Mouse (Mus musculus): Measurements from ENCODE around the gene Pde10a. TPM values are rescaled to one million over a fixed set of nuclear protein-coding genes. Genes with fewer than 3 reads are reported as not detected.

Pde10a gene
- polyA plus RNA-seq, 1 experiment, result 26.2 TPM

DNA sequence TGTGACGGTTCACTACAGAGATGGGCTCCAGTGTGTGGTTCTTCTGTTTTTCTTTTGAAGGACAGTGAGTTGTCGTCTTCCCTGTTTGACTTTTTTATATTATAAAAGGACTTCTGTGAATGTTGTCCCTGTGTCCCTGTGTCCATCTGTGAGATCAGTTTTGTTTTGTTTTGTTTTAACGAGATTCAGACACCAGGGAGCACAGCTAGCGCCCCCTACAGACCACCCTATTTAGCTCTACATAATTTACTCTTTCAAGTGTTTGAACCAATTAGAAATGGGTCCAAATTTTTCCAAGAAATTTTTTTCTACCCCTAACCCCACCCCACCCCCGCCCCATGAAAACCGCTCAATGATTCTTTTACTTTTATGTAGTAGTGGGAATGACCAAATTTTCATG, 205.9 kb downstream of the Pde10a start:
- Histone ChIP-seq H3K27me3 (ENCODE audit: control insufficient read depth, insufficient read depth, low read length) (no peaks in the 10 kb centered on the region), H3K27ac (ENCODE audit: control insufficient read depth, insufficient read depth, low read depth, low read length) (no peak overlapping the region), H3K4me3 (ENCODE audit: control insufficient read depth, low read depth, low read length) (no peak overlapping the region), H3K36me3 (ENCODE audit: control insufficient read depth, insufficient read depth, low read length) (no peaks in the 10 kb centered on the region), H3K4me1 (ENCODE audit: control insufficient read depth, insufficient read depth, low read length) (no peaks in the 10 kb centered on the region; the same call in 1 of the 2 replicates)
- no peak for TF ChIP-seq CTCF (IDR thresholded peaks at IDR 0.05; ENCODE audit: control insufficient read depth, insufficient read depth, insufficient replicate concordance, low read depth, low read length)
- no peak for TF ChIP-seq POLR2A (IDR thresholded peaks at IDR 0.05; ENCODE audit: control insufficient read depth, low read depth, low read length)

- TF ChIP-seq CTCF (IDR thresholded peaks at IDR 0.05; ENCODE audit: control insufficient read depth, insufficient read depth, insufficient replicate concordance, low read depth, low read length) (no peak), POLR2A (IDR thresholded peaks at IDR 0.05; ENCODE audit: control insufficient read depth, low read depth, low read length) (no peak)
- Histone ChIP-seq H3K36me3 (ENCODE audit: control insufficient read depth, insufficient read depth, low read length) (no peaks in the 10 kb centered on the region), H3K27me3 (ENCODE audit: control insufficient read depth, insufficient read depth, low read length) (no peaks in the 10 kb centered on the region), H3K4me1 (ENCODE audit: control insufficient read depth, insufficient read depth, low read length) (no peaks in the 10 kb centered on the region), H3K27ac (ENCODE audit: control insufficient read depth, insufficient read depth, low read depth, low read length) (no peak overlapping the region), H3K4me3 (ENCODE audit: control insufficient read depth, low read depth, low read length) (no peak overlapping the region)
Observed at GRCm38 (mm10) chr17:8736259-8736658, 211.1 kb downstream of the Pde10a start.

GRCm38 (mm10) chr17:8742772-8743171, 217.6 kb downstream of the Pde10a start:
- TF ChIP-seq CTCF (IDR thresholded peaks at IDR 0.05; ENCODE audit: control insufficient read depth, insufficient read depth, insufficient replicate concordance, low read depth, low read length) (no peak), POLR2A (IDR thresholded peaks at IDR 0.05; ENCODE audit: control insufficient read depth, low read depth, low read length) (no peak)
- H3K27me3 ChIP-seq (ENCODE audit: control insufficient read depth, insufficient read depth, low read length), result no peaks in the 10 kb centered on the region
- no peak overlapping the region for H3K4me3 ChIP-seq (ENCODE audit: control insufficient read depth, low read depth, low read length)
- H3K4me1 ChIP-seq (ENCODE audit: control insufficient read depth, insufficient read depth, low read length), result no peaks in the 10 kb centered on the region
- H3K27ac ChIP-seq (ENCODE audit: control insufficient read depth, insufficient read depth, low read depth, low read length), result no peak overlapping the region
- H3K36me3 ChIP-seq (ENCODE audit: control insufficient read depth, insufficient read depth, low read length), result no peaks in the 10 kb centered on the region

GRCm38 (mm10) chr17:8745334-8745733, 220.2 kb downstream of the Pde10a start:
- no peaks in the 10 kb centered on the region for H3K4me1 ChIP-seq (ENCODE audit: control insufficient read depth, insufficient read depth, low read length)
- H3K27me3 ChIP-seq (ENCODE audit: control insufficient read depth, insufficient read depth, low read length), result no peaks in the 10 kb centered on the region
- no peak overlapping the region for H3K4me3 ChIP-seq (ENCODE audit: control insufficient read depth, low read depth, low read length)
- no peaks in the 10 kb centered on the region for H3K36me3 ChIP-seq (ENCODE audit: control insufficient read depth, insufficient read depth, low read length)
- TF ChIP-seq CTCF (IDR thresholded peaks at IDR 0.05; ENCODE audit: control insufficient read depth, insufficient read depth, insufficient replicate concordance, low read depth, low read length) (no peak), POLR2A (IDR thresholded peaks at IDR 0.05; ENCODE audit: control insufficient read depth, low read depth, low read length) (no peak)
- H3K27ac ChIP-seq (ENCODE audit: control insufficient read depth, insufficient read depth, low read depth, low read length), result no peak overlapping the region

DNA sequence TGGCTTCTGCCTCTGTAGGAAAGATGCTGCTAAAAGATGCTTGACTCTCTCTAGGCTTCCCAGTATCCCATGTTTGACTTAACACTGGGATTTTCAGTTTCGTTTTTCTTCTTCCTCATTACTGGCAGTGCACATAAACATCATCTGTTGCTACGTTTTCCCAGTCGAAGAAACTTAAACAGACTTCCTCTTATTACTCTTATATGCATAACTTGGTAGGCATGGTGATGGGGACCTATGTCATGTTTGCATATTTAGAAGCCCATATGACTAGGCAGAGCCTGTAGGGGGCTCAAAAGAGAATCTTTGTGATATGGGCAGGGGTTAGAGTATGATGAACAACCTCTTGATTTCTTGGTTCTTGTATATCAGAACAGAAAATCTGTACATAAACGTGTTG, 224.3 kb downstream of the Pde10a start:
- no peaks in the 10 kb centered on the region for H3K4me1 ChIP-seq (ENCODE audit: control insufficient read depth, insufficient read depth, low read length)
- no peaks in the 10 kb centered on the region for H3K27me3 ChIP-seq (ENCODE audit: control insufficient read depth, insufficient read depth, low read length)
- no peak for TF ChIP-seq CTCF (IDR thresholded peaks at IDR 0.05; ENCODE audit: control insufficient read depth, insufficient read depth, insufficient replicate concordance, low read depth, low read length)
- no peak for TF ChIP-seq POLR2A (IDR thresholded peaks at IDR 0.05; ENCODE audit: control insufficient read depth, low read depth, low read length)
- H3K4me3 ChIP-seq (ENCODE audit: control insufficient read depth, low read depth, low read length), result no peak overlapping the region
- no peaks in the 10 kb centered on the region for H3K36me3 ChIP-seq (ENCODE audit: control insufficient read depth, insufficient read depth, low read length)
- no peak overlapping the region for H3K27ac ChIP-seq (ENCODE audit: control insufficient read depth, insufficient read depth, low read depth, low read length)

- no peaks in the 10 kb centered on the region for H3K27me3 ChIP-seq (ENCODE audit: control insufficient read depth, insufficient read depth, low read length)
- TF ChIP-seq POLR2A (IDR thresholded peaks at IDR 0.05; ENCODE audit: control insufficient read depth, low read depth, low read length) (no peak), CTCF (IDR thresholded peaks at IDR 0.05; ENCODE audit: control insufficient read depth, insufficient read depth, insufficient replicate concordance, low read depth, low read length) (no peak)
- H3K27ac ChIP-seq (ENCODE audit: control insufficient read depth, insufficient read depth, low read depth, low read length), result no peak overlapping the region
- no peaks in the 10 kb centered on the region for H3K4me1 ChIP-seq (ENCODE audit: control insufficient read depth, insufficient read depth, low read length)
- no peaks in the 10 kb centered on the region for H3K36me3 ChIP-seq (ENCODE audit: control insufficient read depth, insufficient read depth, low read length)
- no peak overlapping the region for H3K4me3 ChIP-seq (ENCODE audit: control insufficient read depth, low read depth, low read length)
Observed at GRCm38 (mm10) chr17:8757576-8757975, 232.4 kb downstream of the Pde10a start.

DNA sequence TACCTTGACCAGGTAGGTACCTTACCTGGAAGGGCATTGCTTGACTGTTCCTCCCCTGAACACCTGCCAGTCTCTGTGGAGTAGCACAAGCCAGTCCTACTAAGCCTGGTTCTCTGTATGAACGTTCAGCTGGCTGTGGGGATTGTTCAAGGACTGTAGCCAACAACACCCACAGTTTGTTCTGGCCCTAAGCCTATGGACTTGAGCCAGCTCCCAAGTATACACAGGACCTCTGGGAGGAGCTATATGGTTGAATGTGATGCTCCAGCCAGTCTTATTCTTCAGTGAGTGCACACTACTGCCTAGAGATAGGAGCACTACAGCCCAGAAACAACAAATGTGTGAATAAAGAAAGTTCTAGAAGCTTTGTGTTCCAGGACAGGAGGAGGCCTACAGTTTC, 238.1 kb downstream of the Pde10a start:
- Histone ChIP-seq H3K4me1 (ENCODE audit: control insufficient read depth, insufficient read depth, low read length) (no peaks in the 10 kb centered on the region), H3K27me3 (ENCODE audit: control insufficient read depth, insufficient read depth, low read length) (no peaks in the 10 kb centered on the region), H3K36me3 (ENCODE audit: control insufficient read depth, insufficient read depth, low read length) (no peaks in the 10 kb centered on the region), H3K4me3 (ENCODE audit: control insufficient read depth, low read depth, low read length) (no peak overlapping the region), H3K27ac (ENCODE audit: control insufficient read depth, insufficient read depth, low read depth, low read length) (no peak overlapping the region)
- TF ChIP-seq POLR2A (IDR thresholded peaks at IDR 0.05; ENCODE audit: control insufficient read depth, low read depth, low read length), result no peak

DNA sequence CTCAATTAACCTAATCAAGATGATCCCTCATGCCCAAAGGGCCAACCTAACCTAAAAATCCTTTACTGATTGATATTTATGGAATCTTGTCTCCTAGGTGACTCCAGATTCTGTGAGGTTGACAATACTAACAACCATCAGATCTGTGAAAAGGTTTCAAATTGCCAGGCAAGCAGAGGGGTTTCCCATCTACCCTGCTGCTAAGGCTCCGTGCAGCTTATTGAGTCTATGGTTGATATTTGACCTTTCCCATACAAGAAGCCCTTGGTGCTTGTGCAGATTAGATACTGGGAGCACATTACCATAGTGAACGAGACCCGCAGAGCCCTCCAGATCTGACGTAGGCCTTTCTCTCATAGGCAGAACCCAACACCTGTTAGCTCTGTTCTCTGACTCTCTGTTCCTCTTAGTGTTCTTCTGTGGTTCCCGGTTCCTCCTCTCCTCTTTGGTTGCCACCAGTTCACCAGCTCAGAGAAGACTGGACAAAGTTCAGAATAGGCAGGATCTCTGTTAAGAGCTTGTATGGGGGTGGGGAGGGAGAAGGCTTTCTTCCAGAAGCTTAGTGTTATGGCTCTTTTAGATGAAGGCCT, 240.9 kb downstream of the Pde10a start:
- H3K4me3 ChIP-seq (ENCODE audit: control insufficient read depth, low read depth, low read length), result no peak overlapping the region
- no peaks in the 10 kb centered on the region for H3K36me3 ChIP-seq (ENCODE audit: control insufficient read depth, insufficient read depth, low read length)
- no peaks in the 10 kb centered on the region for H3K27me3 ChIP-seq (ENCODE audit: control insufficient read depth, insufficient read depth, low read length)
- H3K4me1 ChIP-seq (ENCODE audit: control insufficient read depth, insufficient read depth, low read length), result no peaks in the 10 kb centered on the region
- TF ChIP-seq CTCF (IDR thresholded peaks at IDR 0.05; ENCODE audit: control insufficient read depth, insufficient read depth, insufficient replicate concordance, low read depth, low read length) (no peak), POLR2A (IDR thresholded peaks at IDR 0.05; ENCODE audit: control insufficient read depth, low read depth, low read length) (no peak)
- H3K27ac ChIP-seq (ENCODE audit: control insufficient read depth, insufficient read depth, low read depth, low read length), result no peak overlapping the region
